Mouse (Mus musculus): ENCODE results near the gene Acaca. TPM values are rescaled to one million over a fixed set of nuclear protein-coding genes. Genes with fewer than 3 reads are reported as not detected.

Gene Acaca
- polyA plus RNA-seq, 1 experiment from 2014 or later, result 20.5 TPM

DNA sequence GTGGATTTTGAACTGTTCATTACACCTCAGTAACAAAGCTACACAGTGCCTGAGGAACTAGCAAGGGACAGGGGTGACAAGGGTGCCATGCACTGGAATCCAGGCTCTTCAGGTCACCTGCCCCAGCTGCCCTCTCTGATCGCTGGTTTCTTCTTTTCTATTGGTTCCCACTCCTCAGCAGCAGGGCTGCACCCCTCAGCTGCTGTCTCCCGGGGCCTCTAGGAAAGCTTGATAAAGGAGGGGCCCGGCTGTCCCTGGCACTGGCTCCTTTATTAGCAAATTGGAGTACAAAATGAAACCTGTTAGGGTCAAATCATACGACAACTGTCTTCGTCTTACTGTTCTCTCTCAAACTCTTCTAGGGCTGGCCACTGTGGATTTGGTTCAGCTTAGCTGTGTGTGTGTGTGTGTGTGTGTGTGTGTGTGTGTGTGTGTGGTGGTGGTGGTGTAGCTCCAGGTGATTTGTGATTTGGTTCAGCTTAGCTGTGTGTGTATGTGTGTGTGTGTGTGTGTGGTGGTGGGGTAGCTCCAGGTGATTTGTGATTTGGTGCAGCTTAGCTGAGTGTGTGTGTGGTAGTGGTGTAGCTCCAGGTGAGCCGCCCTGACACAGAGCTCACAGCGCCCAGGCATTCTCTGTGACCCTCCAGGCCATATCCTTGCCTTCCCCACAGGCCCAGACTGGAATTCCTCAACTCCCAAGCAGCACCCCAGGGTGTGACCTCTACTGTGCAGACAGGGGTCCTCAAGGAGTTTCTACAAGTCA is 281.6 kb downstream of the Acaca start:
- H3K36me3 ChIP-seq (ENCODE audit: insufficient read depth), result no peaks in the 10 kb centered on the region
- no peak overlapping the region for H3K9ac ChIP-seq
- TF ChIP-seq CTCF (IDR thresholded peaks at IDR 0.05; ENCODE audit: low read depth), result no peak
- H3K4me1 ChIP-seq (ENCODE audit: insufficient read depth), result no peaks in the 10 kb centered on the region
- no peak overlapping the region for H3K4me2 ChIP-seq
- no peaks in the 10 kb centered on the region for H3K27me3 ChIP-seq (ENCODE audit: insufficient read depth, low read length)
- DNase-seq, result no peak
- no peaks in the 10 kb centered on the region for H3K9me3 ChIP-seq (ENCODE audit: low read depth, low read length)
- WGBS, result 56% methylated on average over 7 of the region's 7 CpGs
- H3K4me3 ChIP-seq (ENCODE audit: low read depth, low read length), result no peak overlapping the region
- no peak for ATAC-seq (ENCODE audit: insufficient read depth)
- no peak overlapping the region for H3K27ac ChIP-seq (ENCODE audit: low read depth)

- DNase-seq (no peak), ATAC-seq (ENCODE audit: insufficient read depth) (no peak)
- TF ChIP-seq CTCF (IDR thresholded peaks at IDR 0.05; ENCODE audit: low read depth), result no peak
- H3K9me3 ChIP-seq (ENCODE audit: low read depth, low read length), result no peaks in the 10 kb centered on the region
- no peak overlapping the region for H3K27ac ChIP-seq (ENCODE audit: low read depth)
- H3K27me3 ChIP-seq (ENCODE audit: insufficient read depth, low read length), result no peaks in the 10 kb centered on the region
- 65% methylated on average over 7 of the region's 7 CpGs for WGBS
- no peaks in the 10 kb centered on the region for H3K4me1 ChIP-seq (ENCODE audit: insufficient read depth)
- H3K36me3 ChIP-seq (ENCODE audit: insufficient read depth), result no peaks in the 10 kb centered on the region
- no peak overlapping the region for H3K4me2 ChIP-seq
- no peak overlapping the region for H3K4me3 ChIP-seq (ENCODE audit: low read depth, low read length)
- H3K9ac ChIP-seq, result no peak overlapping the region
Observed at GRCm38 (mm10) chr11:84411642-84412018, 282.2 kb downstream of the Acaca start.

- Histone ChIP-seq H3K27me3 (ENCODE audit: insufficient read depth, low read length) (no peaks in the 10 kb centered on the region), H3K4me1 (ENCODE audit: insufficient read depth) (no peaks in the 10 kb centered on the region), H3K9me3 (ENCODE audit: low read depth, low read length) (no peaks in the 10 kb centered on the region), H3K4me2 (no peak overlapping the region), H3K4me3 (ENCODE audit: low read depth, low read length) (no peak overlapping the region), H3K9ac (no peak overlapping the region), H3K27ac (ENCODE audit: low read depth) (no peak overlapping the region), H3K36me3 (ENCODE audit: insufficient read depth) (no peaks in the 10 kb centered on the region)
- TF ChIP-seq CTCF (IDR thresholded peaks at IDR 0.05; ENCODE audit: low read depth), result no peak
- WGBS, result 44% methylated on average over 12 of the region's 12 CpGs
- ATAC-seq (ENCODE audit: insufficient read depth) (no peak), DNase-seq (no peak)
Observed at GRCm38 (mm10) chr11:84412201-84412934, 282.9 kb downstream of the Acaca start.

- Histone ChIP-seq H3K9ac (no peak overlapping the region), H3K4me3 (ENCODE audit: low read depth, low read length) (no peak overlapping the region), H3K4me2 (no peak overlapping the region), H3K27me3 (ENCODE audit: insufficient read depth, low read length) (no peaks in the 10 kb centered on the region), H3K9me3 (ENCODE audit: low read depth, low read length) (no peaks in the 10 kb centered on the region), H3K36me3 (ENCODE audit: insufficient read depth) (no peaks in the 10 kb centered on the region), H3K27ac (ENCODE audit: low read depth) (no peak overlapping the region), H3K4me1 (ENCODE audit: insufficient read depth) (no peaks in the 10 kb centered on the region)
- TF ChIP-seq CTCF (IDR thresholded peaks at IDR 0.05; ENCODE audit: low read depth), result no peak
- ATAC-seq (ENCODE audit: insufficient read depth) (no peak), DNase-seq (no peak)
- 44% methylated on average over 6 of the region's 6 CpGs for WGBS
Observed at GRCm38 (mm10) chr11:84413111-84413510, 283.6 kb downstream of the Acaca start.

DNA sequence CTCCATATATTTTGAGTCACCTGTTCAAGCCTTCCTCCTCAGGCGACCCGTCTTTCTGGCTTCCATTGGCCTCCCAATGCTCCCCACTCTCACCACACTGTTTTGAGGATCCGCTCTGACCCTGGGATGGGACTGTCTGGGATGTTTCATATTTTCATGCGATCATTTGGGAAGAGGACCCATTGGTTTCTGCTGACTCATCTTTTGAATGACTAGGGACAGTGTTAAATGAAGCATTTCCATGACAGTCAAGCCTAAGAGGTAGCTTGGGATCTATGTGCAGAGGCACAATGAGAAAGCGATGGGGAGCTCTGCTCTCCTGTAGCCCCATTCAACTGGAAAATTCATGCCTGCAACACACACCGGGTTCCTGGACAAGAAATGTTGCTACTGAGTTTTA is 291.3 kb downstream of the Acaca start:
- TF ChIP-seq CTCF (IDR thresholded peaks at IDR 0.05; ENCODE audit: low read depth), result no peak
- Histone ChIP-seq H3K4me1 (ENCODE audit: insufficient read depth) (no peaks in the 10 kb centered on the region), H3K4me3 (ENCODE audit: low read depth, low read length) (no peak overlapping the region), H3K27me3 (ENCODE audit: insufficient read depth, low read length) (no peaks in the 10 kb centered on the region), H3K27ac (ENCODE audit: low read depth) (no peak overlapping the region), H3K9me3 (ENCODE audit: low read depth, low read length) (no peaks in the 10 kb centered on the region), H3K9ac (no peak overlapping the region), H3K36me3 (ENCODE audit: insufficient read depth) (peaks cover 8% of the 10 kb centered on the region), H3K4me2 (no peak overlapping the region)
- ATAC-seq (ENCODE audit: insufficient read depth) (no peak), DNase-seq (no peak)
- 89% methylated on average over 6 of the region's 6 CpGs for WGBS

GRCm38 (mm10) chr11:84425736-84426632 is 296.5 kb downstream of the Acaca start:
- H3K27me3 ChIP-seq (ENCODE audit: insufficient read depth, low read length), result no peaks in the 10 kb centered on the region
- DNase-seq (no peak), ATAC-seq (ENCODE audit: insufficient read depth) (no peak)
- H3K9me3 ChIP-seq (ENCODE audit: low read depth, low read length), result no peaks in the 10 kb centered on the region
- peaks cover 11% of the 10 kb centered on the region for H3K36me3 ChIP-seq (ENCODE audit: insufficient read depth)
- H3K9ac ChIP-seq, result no peak overlapping the region
- no peaks in the 10 kb centered on the region for H3K4me1 ChIP-seq (ENCODE audit: insufficient read depth)
- 54% methylated on average over 13 of the region's 13 CpGs for WGBS
- H3K4me2 ChIP-seq, result no peak overlapping the region
- H3K27ac ChIP-seq (ENCODE audit: low read depth), result no peak overlapping the region
- no peak for TF ChIP-seq CTCF (IDR thresholded peaks at IDR 0.05; ENCODE audit: low read depth)
- no peak overlapping the region for H3K4me3 ChIP-seq (ENCODE audit: low read depth, low read length)

DNA sequence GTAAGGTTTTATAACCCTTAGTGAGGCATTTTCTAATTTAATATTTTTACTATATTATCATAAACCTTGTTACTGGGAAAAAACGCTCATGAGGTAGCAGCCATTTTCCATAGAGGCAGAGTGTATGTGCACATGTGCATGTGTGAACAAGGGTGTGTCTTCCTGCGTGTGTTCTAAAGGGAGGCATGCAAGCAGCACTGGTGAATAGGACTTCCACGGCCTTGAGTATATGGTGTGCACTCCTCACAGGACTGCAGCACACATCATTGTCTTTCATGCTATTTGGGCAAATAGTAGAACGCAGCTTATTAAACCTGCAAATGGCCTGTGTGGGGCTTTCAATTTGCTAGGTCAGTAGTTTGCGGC is 297.1 kb downstream of the Acaca start:
- H3K27me3 ChIP-seq (ENCODE audit: insufficient read depth, low read length), result no peaks in the 10 kb centered on the region
- ATAC-seq (ENCODE audit: insufficient read depth) (no peak), DNase-seq (no peak)
- no peak overlapping the region for H3K4me2 ChIP-seq
- no peak overlapping the region for H3K27ac ChIP-seq (ENCODE audit: low read depth)
- H3K9ac ChIP-seq, result no peak overlapping the region
- peaks cover 11% of the 10 kb centered on the region for H3K36me3 ChIP-seq (ENCODE audit: insufficient read depth)
- H3K9me3 ChIP-seq (ENCODE audit: low read depth, low read length), result no peaks in the 10 kb centered on the region
- 89% methylated on average over 5 of the region's 5 CpGs for WGBS
- no peak for TF ChIP-seq CTCF (IDR thresholded peaks at IDR 0.05; ENCODE audit: low read depth)
- H3K4me1 ChIP-seq (ENCODE audit: insufficient read depth), result no peaks in the 10 kb centered on the region
- H3K4me3 ChIP-seq (ENCODE audit: low read depth, low read length), result no peak overlapping the region
